ENCODE assay signal across 9 mouse cellular contexts in genomic region chr2:85049277-85049676, GRCm38 (mm10). TPM values are rescaled to one million over a fixed set of nuclear protein-coding genes. Genes with fewer than 3 reads are reported as not detected.
DNase-seq lines count a peak whose midpoint lies in the region; ATAC-seq lines count a peak whose summit lies in the region.
"Had no signal": no experiment of that assay in that cellular context is flagged by ENCODE, and none has a peak within 500 bp of the region (broad histone marks: within the 10 kb centered on the region; RNA-seq: fewer than 3 reads in every experiment).

No protein-coding gene starts in this region.

- DNase-seq in kidney, adult 9 months: peak; percentile 17
- DNase-seq in kidney, adult 8-10 months: no peak
- peak; percentile 22 for DNase-seq in hindbrain, embryonic 11.5 days (ENCODE audit: low spot score)
- no peak for DNase-seq in urinary bladder, postnatal 14 days (ENCODE audit: low spot score)
- DNase-seq in cerebellum, postnatal 4 days (ENCODE audit: low spot score in 2 of 2): no peak

- H3K27me3 ChIP-seq in embryonic facial prominence, embryonic 13.5 days: no peaks in the 10 kb centered on the region
- no peaks in the 10 kb centered on the region for H3K27me3 ChIP-seq in hindbrain, embryonic 11.5 days (ENCODE audit: control insufficient read depth, insufficient read depth, low read length)
- no peaks in the 10 kb centered on the region for H3K27me3 ChIP-seq in midbrain, embryonic 12.5 days

- ATAC-seq in embryonic facial prominence, embryonic 13.5 days (ENCODE audit: insufficient number of reproducible peaks, insufficient read depth, low FRiP score, low TSS enrichment, low read depth): no peak
- no peak for ATAC-seq in hindbrain, embryonic 11.5 days (ENCODE audit: low FRiP score)
- ATAC-seq in midbrain, embryonic 12.5 days (ENCODE audit: low FRiP score, low read depth): no peak
- no peak for ATAC-seq in cerebellum, adult (ENCODE audit: insufficient number of reproducible peaks, low FRiP score, low TSS enrichment)

- H3K27ac ChIP-seq in embryonic facial prominence, embryonic 13.5 days: peak overlapping the region; percentile 98
- peak overlapping the region; percentile 56 for H3K27ac ChIP-seq in hindbrain, embryonic 11.5 days (ENCODE audit: low read depth, low read length)
- H3K27ac ChIP-seq in midbrain, embryonic 12.5 days (replicated peaks): peak overlapping the region; percentile 95
- H3K27ac ChIP-seq: liver, embryonic 15.5 days had no signal

- peak overlapping the region; percentile 84; the same call in 1 of the 2 replicates for H3K9ac ChIP-seq in embryonic facial prominence, embryonic 13.5 days
- H3K9ac ChIP-seq in hindbrain, embryonic 11.5 days (ENCODE audit: low read depth, low read length): no peak overlapping the region
- H3K9ac ChIP-seq in midbrain, embryonic 12.5 days (replicated peaks): peak overlapping the region; percentile 41

- H3K4me2 ChIP-seq in embryonic facial prominence, embryonic 13.5 days: peak overlapping the region; percentile 77
- H3K4me2 ChIP-seq in hindbrain, embryonic 11.5 days (replicated peaks; ENCODE audit: low read depth, low read length): peak overlapping the region; percentile 69
- H3K4me2 ChIP-seq in midbrain, embryonic 12.5 days (replicated peaks): peak overlapping the region; percentile 71

- H3K36me3 ChIP-seq in embryonic facial prominence, embryonic 13.5 days: peaks cover 57% of the 10 kb centered on the region
- peaks cover 6% of the 10 kb centered on the region; the same call in 1 of the 2 replicates for H3K36me3 ChIP-seq in hindbrain, embryonic 11.5 days (ENCODE audit: control insufficient read depth, insufficient read depth, low read length)
- H3K36me3 ChIP-seq in midbrain, embryonic 12.5 days: peaks cover 57% of the 10 kb centered on the region

- peak overlapping the region; percentile 64 for H3K4me3 ChIP-seq in embryonic facial prominence, embryonic 13.5 days
- H3K4me3 ChIP-seq in hindbrain, embryonic 11.5 days (ENCODE audit: low read depth, low read length): peak overlapping the region; percentile 70; the same call in 1 of the 2 replicates
- H3K4me3 ChIP-seq in midbrain, embryonic 12.5 days: peak overlapping the region; percentile 55

- H3K4me1 ChIP-seq in embryonic facial prominence, embryonic 13.5 days: peaks cover 57% of the 10 kb centered on the region
- peaks cover 6% of the 10 kb centered on the region; the same call in 1 of the 2 replicates for H3K4me1 ChIP-seq in hindbrain, embryonic 11.5 days (replicated peaks; ENCODE audit: control insufficient read depth, insufficient read depth, low read length)
- H3K4me1 ChIP-seq in midbrain, embryonic 12.5 days: peaks cover 37% of the 10 kb centered on the region

- 33% methylated on average over 4 of the region's 4 CpGs for WGBS in embryonic facial prominence, embryonic 13.5 days
- 68% methylated on average over 4 of the region's 4 CpGs for WGBS in hindbrain, embryonic 11.5 days
- 57% methylated on average over 4 of the region's 4 CpGs for WGBS in midbrain, embryonic 12.5 days

- no peaks in the 10 kb centered on the region for H3K9me3 ChIP-seq in embryonic facial prominence, embryonic 13.5 days
- H3K9me3 ChIP-seq in hindbrain, embryonic 11.5 days (ENCODE audit: control insufficient read depth, low read length): no peaks in the 10 kb centered on the region
- no peaks in the 10 kb centered on the region for H3K9me3 ChIP-seq in midbrain, embryonic 12.5 days
- H3K9me3 ChIP-seq: liver, embryonic 15.5 days had no signal

RNA-seq across cellular contexts. Expression of gene Tnks1bp1, which starts 1.5 kb away (rescaled TPM):
- polyA plus RNA-seq in embryonic facial prominence, embryonic 13.5 days (2015; fragmentation: Nextera tagmentation; extraction: Ambion mirVana): 35.5 and 42.2 TPM in 2 replicates
- polyA plus RNA-seq in hindbrain, embryonic 11.5 days (2014; fragmentation: Nextera tagmentation; extraction: Ambion mirVana): 10.4 and 11.8 TPM in 2 replicates
- polyA plus RNA-seq in midbrain, embryonic 12.5 days (2016; fragmentation: Nextera tagmentation; extraction: Ambion mirVana): 40.3 and 48.0 TPM in 2 replicates

RNA-seq across cellular contexts. Expression of gene P2rx3, which starts 12.0 kb away (rescaled TPM):
- polyA plus RNA-seq in embryonic facial prominence, embryonic 13.5 days (2015; fragmentation: Nextera tagmentation; extraction: Ambion mirVana): 1.1 and 1.6 TPM in 2 replicates
- 7.1 and 11.0 TPM in 2 replicates for polyA plus RNA-seq in hindbrain, embryonic 11.5 days (2014; fragmentation: Nextera tagmentation; extraction: Ambion mirVana)
- 3.2 and 4.1 TPM in 2 replicates for polyA plus RNA-seq in midbrain, embryonic 12.5 days (2016; fragmentation: Nextera tagmentation; extraction: Ambion mirVana)

RNA-seq across cellular contexts. Expression of gene Ssrp1, which starts 12.2 kb away (rescaled TPM):
- polyA plus RNA-seq in embryonic facial prominence, embryonic 13.5 days (2015; fragmentation: Nextera tagmentation; extraction: Ambion mirVana): 291 and 303 TPM in 2 replicates
- polyA plus RNA-seq in hindbrain, embryonic 11.5 days (2014; fragmentation: Nextera tagmentation; extraction: Ambion mirVana): 306 and 340 TPM in 2 replicates
- polyA plus RNA-seq in midbrain, embryonic 12.5 days (2016; fragmentation: Nextera tagmentation; extraction: Ambion mirVana): 261 and 262 TPM in 2 replicates

Comparison
In these comparisons a context has a peak if more than half of its experiments do, and no peak if none do; other contexts are left out.
1. DNase-seq: peak in kidney, adult 9 months (single experiment) and hindbrain, embryonic 11.5 days (single experiment); none in kidney, adult 8-10 months (0 of 2), urinary bladder, postnatal 14 days (single experiment) and cerebellum, postnatal 4 days (0 of 2).
2. Peak in every context shown above with its lines, with median percentiles within 50 percentile points of each other: H3K27ac ChIP-seq, H3K4me2 ChIP-seq and H3K4me3 ChIP-seq.